Mouse (Mus musculus): ENCODE data around the gene 1110059E24Rik. TPM values are rescaled to one million over a fixed set of nuclear protein-coding genes. Genes with fewer than 3 reads are reported as not detected.

Gene 1110059E24Rik
- polyA plus RNA-seq, 1 experiment = 12.0 TPM

DNA sequence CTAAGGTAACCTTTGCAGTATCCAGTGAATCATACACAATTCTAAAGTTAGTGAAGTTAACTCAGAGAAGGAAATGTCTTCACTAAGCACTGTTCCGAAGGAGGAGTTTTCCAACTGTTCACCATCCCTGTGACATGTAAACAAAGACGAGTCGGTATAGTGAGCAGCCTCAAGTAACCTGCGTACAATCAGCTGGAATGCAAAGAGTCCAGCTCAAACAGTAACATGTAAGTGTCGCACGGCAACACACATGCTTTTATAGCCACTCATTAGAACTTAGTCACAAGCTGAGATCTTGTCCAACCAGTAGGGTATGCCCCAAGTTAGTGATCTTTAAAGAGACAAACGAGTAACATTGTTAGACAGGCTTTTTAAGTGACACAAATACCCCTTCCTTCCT lies 15.1 kb downstream of the 1110059E24Rik start:
- no peaks in the 10 kb centered on the region for H3K27me3 ChIP-seq (ENCODE audit: control insufficient read depth, insufficient read depth, insufficient read length)
- H3K4me2 ChIP-seq (ENCODE audit: low read depth) = no peak overlapping the region
- H3K4me3 ChIP-seq = no peak overlapping the region
- no peak overlapping the region for H3ac ChIP-seq (ENCODE audit: control insufficient read depth, insufficient read length)
- H3K79me2 ChIP-seq (ENCODE audit: control insufficient read depth, insufficient read depth) = peaks cover 55% of the 10 kb centered on the region
- H3K36me3 ChIP-seq (ENCODE audit: control insufficient read depth, insufficient read depth) = peaks cover 3% of the 10 kb centered on the region
- no peak for TF ChIP-seq REST (IDR thresholded peaks at IDR 0.05; ENCODE audit: insufficient read depth, insufficient read length)
- TF ChIP-seq POLR2A (IDR thresholded peaks at IDR 0.05; ENCODE audit: insufficient read length, low read depth) = no peak
- no peak for TF ChIP-seq SRF (IDR thresholded peaks at IDR 0.05; ENCODE audit: control insufficient read depth, insufficient read length, low read depth)
- TF ChIP-seq POLR2AphosphoS2 (IDR thresholded peaks at IDR 0.05; ENCODE audit: insufficient read length, low read depth) = no peak
- no peak for TF ChIP-seq MAX (IDR thresholded peaks at IDR 0.05; ENCODE audit: low read depth)
- no peak for TF ChIP-seq TCF3 (IDR thresholded peaks at IDR 0.05; ENCODE audit: insufficient read length, low read depth)

DNA sequence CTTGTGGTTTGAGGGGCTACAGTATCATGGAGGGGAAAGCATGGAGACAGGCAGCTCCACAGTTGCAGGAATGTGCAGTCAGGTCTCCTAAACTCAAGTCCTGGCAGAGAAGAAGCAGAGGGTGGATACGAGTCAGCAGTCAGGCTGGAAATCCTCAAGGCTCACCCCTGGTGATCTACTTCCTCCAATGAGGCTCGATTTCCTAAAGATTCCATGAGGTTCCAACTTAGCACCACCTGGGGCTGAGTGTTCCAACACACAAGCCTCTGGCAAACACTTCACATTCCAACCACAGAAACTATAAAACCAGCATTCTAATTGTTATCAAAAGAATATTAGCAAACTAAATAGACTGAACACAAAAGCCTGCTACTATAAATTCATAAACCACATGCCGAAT lies 15.9 kb downstream of the 1110059E24Rik start:
- Histone ChIP-seq H3K4me3 (no peak overlapping the region), H3K27me3 (ENCODE audit: control insufficient read depth, insufficient read depth, insufficient read length) (no peaks in the 10 kb centered on the region), H3K4me2 (ENCODE audit: low read depth) (no peak overlapping the region), H3K36me3 (ENCODE audit: control insufficient read depth, insufficient read depth) (peaks cover 3% of the 10 kb centered on the region), H3K79me2 (ENCODE audit: control insufficient read depth, insufficient read depth) (peaks cover 49% of the 10 kb centered on the region), H3ac (ENCODE audit: control insufficient read depth, insufficient read length) (no peak overlapping the region)
- TF ChIP-seq TCF3 (IDR thresholded peaks at IDR 0.05; ENCODE audit: insufficient read length, low read depth) (no peak), E2F4 (IDR thresholded peaks at IDR 0.05; ENCODE audit: insufficient read depth) (no peak), POLR2AphosphoS2 (IDR thresholded peaks at IDR 0.05; ENCODE audit: insufficient read length, low read depth) (no peak), USF1 (IDR thresholded peaks at IDR 0.05; ENCODE audit: low read depth) (no peak), MAX (IDR thresholded peaks at IDR 0.05; ENCODE audit: low read depth) (no peak), CEBPB (IDR thresholded peaks at IDR 0.05; ENCODE audit: insufficient read depth, poor library complexity, severe bottlenecking) (no peak), REST (IDR thresholded peaks at IDR 0.05; ENCODE audit: insufficient read depth, insufficient read length) (no peak), MYOD1 (IDR thresholded peaks at IDR 0.05; ENCODE audit: control insufficient read depth in 1 of 3, insufficient read length in 2 of 3, low read depth in 2 of 3) (no peak), SRF (IDR thresholded peaks at IDR 0.05; ENCODE audit: control insufficient read depth, insufficient read length, low read depth) (no peak), MYOG (IDR thresholded peaks at IDR 0.05; ENCODE audit: control insufficient read depth in 1 of 3, insufficient read depth in 1 of 3, insufficient read length in 2 of 3, low read depth in 2 of 3) (no peak), TCF12 (IDR thresholded peaks at IDR 0.05; ENCODE audit: insufficient read depth, poor library complexity, severe bottlenecking) (no peak), POLR2A (IDR thresholded peaks at IDR 0.05; ENCODE audit: insufficient read length, low read depth) (no peak)

DNA sequence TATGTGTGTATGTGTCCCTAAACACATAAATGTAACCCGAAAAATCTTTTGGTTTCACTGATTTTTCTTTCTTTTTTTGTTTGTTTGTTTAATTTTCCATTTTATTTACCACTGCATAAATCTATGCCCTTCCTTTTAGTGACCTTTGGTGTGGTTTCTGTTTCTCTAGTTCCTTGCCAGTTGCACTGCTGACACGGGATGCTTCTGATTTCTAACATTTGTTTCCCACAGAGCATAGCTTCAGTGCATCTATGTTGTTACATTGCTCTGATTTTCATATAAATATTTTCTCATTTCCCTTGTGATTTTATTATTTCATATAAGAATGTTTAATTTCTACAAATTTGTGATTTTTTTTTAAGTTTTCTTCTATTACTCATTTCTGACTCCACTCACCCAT lies 17.4 kb downstream of the 1110059E24Rik start:
- Histone ChIP-seq H3K27me3 (ENCODE audit: control insufficient read depth, insufficient read depth, insufficient read length) (no peaks in the 10 kb centered on the region), H3K4me3 (no peak overlapping the region), H3K79me2 (ENCODE audit: control insufficient read depth, insufficient read depth) (peaks cover 39% of the 10 kb centered on the region), H3ac (ENCODE audit: control insufficient read depth, insufficient read length) (no peak overlapping the region), H3K36me3 (ENCODE audit: control insufficient read depth, insufficient read depth) (no peaks in the 10 kb centered on the region), H3K4me2 (ENCODE audit: low read depth) (no peak overlapping the region)
- TF ChIP-seq CEBPB (IDR thresholded peaks at IDR 0.05; ENCODE audit: insufficient read depth, poor library complexity, severe bottlenecking) (no peak), POLR2A (IDR thresholded peaks at IDR 0.05; ENCODE audit: insufficient read length, low read depth) (no peak), USF1 (IDR thresholded peaks at IDR 0.05; ENCODE audit: low read depth) (no peak), TCF3 (IDR thresholded peaks at IDR 0.05; ENCODE audit: insufficient read length, low read depth) (no peak), POLR2AphosphoS2 (IDR thresholded peaks at IDR 0.05; ENCODE audit: insufficient read length, low read depth) (no peak), SRF (IDR thresholded peaks at IDR 0.05; ENCODE audit: control insufficient read depth, insufficient read length, low read depth) (no peak), TCF12 (IDR thresholded peaks at IDR 0.05; ENCODE audit: insufficient read depth, poor library complexity, severe bottlenecking) (no peak), E2F4 (IDR thresholded peaks at IDR 0.05; ENCODE audit: insufficient read depth) (no peak), MYOD1 (IDR thresholded peaks at IDR 0.05; ENCODE audit: control insufficient read depth in 1 of 3, insufficient read length in 2 of 3, low read depth in 2 of 3) (no peak), MAX (IDR thresholded peaks at IDR 0.05; ENCODE audit: low read depth) (no peak), MYOG (IDR thresholded peaks at IDR 0.05; ENCODE audit: control insufficient read depth in 1 of 3, insufficient read depth in 1 of 3, insufficient read length in 2 of 3, low read depth in 2 of 3) (no peak), REST (IDR thresholded peaks at IDR 0.05; ENCODE audit: insufficient read depth, insufficient read length) (no peak)

DNA sequence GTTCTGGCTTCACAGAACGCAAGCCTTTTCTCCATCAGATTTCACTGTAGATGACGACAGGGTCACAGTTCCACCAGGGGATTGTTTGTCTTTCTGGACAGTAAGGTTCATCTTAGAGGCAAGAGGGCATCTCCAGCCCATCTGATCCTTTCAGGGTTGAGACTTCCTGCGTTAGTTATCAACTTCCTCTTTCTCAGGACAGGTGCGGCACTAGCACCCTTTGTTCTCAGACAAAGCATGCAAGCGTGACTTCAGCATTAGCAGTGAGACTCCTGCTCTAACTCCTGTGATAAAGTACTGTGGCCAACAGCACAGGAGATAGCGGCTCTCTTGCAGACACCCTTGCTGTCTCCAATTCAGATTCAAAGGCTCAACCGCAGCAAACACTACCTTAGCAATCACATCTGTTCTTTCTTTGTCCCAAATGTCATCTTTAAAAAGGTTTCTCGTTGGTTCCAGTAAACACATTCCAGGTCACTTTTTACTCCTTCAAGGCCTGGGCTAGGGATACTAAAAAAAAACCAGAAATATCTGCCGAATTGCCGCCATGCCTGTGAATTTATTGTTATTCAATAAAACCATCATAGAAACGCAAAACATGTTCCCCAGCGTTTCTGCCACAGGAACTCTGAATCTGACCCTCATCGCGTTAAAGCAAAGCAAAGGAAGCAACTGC lies 22.0 kb downstream of the 1110059E24Rik start:
- no peak overlapping the region for H3K4me3 ChIP-seq
- H3K36me3 ChIP-seq (ENCODE audit: control insufficient read depth, insufficient read depth) = no peaks in the 10 kb centered on the region
- no peaks in the 10 kb centered on the region for H3K27me3 ChIP-seq (ENCODE audit: control insufficient read depth, insufficient read depth, insufficient read length)
- H3K4me2 ChIP-seq (ENCODE audit: low read depth) = no peak overlapping the region
- TF ChIP-seq MYOG (IDR thresholded peaks at IDR 0.05; ENCODE audit: control insufficient read depth in 1 of 3, insufficient read depth in 1 of 3, insufficient read length in 2 of 3, low read depth in 2 of 3) (no peak), POLR2A (IDR thresholded peaks at IDR 0.05; ENCODE audit: insufficient read length, low read depth) (no peak)
- no peak overlapping the region for H3ac ChIP-seq (ENCODE audit: control insufficient read depth, insufficient read length)
- peaks cover 15% of the 10 kb centered on the region for H3K79me2 ChIP-seq (ENCODE audit: control insufficient read depth, insufficient read depth)

DNA sequence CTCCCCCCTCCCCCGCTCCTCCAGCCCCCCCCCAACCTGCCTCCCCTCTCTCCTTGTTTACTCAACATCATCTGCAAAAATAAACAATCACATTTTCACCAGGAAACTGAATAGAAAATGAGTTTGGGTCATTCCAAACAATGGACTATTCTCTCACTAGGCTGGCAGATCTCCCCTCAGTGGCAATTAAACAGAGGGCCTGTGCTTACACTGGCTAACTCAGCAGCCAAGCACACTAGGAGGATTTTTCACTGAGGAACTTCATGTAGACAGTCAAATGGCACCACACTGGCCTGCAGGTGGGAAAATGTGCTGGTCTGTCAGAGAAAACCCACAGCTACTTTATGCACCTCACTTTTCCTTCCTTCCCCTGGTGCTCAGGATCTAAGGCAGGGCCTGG lies 23.3 kb downstream of the 1110059E24Rik start:
- no peaks in the 10 kb centered on the region for H3K27me3 ChIP-seq (ENCODE audit: control insufficient read depth, insufficient read depth, insufficient read length)
- TF ChIP-seq MAX (IDR thresholded peaks at IDR 0.05; ENCODE audit: low read depth) = no peak
- TF ChIP-seq MYOG (IDR thresholded peaks at IDR 0.05; ENCODE audit: control insufficient read depth in 1 of 3, insufficient read depth in 1 of 3, insufficient read length in 2 of 3, low read depth in 2 of 3) = no peak
- no peak for TF ChIP-seq TCF12 (IDR thresholded peaks at IDR 0.05; ENCODE audit: insufficient read depth, poor library complexity, severe bottlenecking)
- no peak for TF ChIP-seq POLR2AphosphoS2 (IDR thresholded peaks at IDR 0.05; ENCODE audit: insufficient read length, low read depth)
- TF ChIP-seq MYOD1 (IDR thresholded peaks at IDR 0.05; ENCODE audit: control insufficient read depth in 1 of 3, insufficient read length in 2 of 3, low read depth in 2 of 3) = no peak
- no peak for TF ChIP-seq POLR2A (IDR thresholded peaks at IDR 0.05; ENCODE audit: insufficient read length, low read depth)
- no peak for TF ChIP-seq USF1 (IDR thresholded peaks at IDR 0.05; ENCODE audit: low read depth)
- no peak for TF ChIP-seq REST (IDR thresholded peaks at IDR 0.05; ENCODE audit: insufficient read depth, insufficient read length)
- no peak for TF ChIP-seq E2F4 (IDR thresholded peaks at IDR 0.05; ENCODE audit: insufficient read depth)
- TF ChIP-seq TCF3 (IDR thresholded peaks at IDR 0.05; ENCODE audit: insufficient read length, low read depth) = no peak
- TF ChIP-seq SRF (IDR thresholded peaks at IDR 0.05; ENCODE audit: control insufficient read depth, insufficient read length, low read depth) = no peak
- TF ChIP-seq CEBPB (IDR thresholded peaks at IDR 0.05; ENCODE audit: insufficient read depth, poor library complexity, severe bottlenecking) = no peak
- no peak overlapping the region for H3K4me3 ChIP-seq
- no peak overlapping the region for H3K4me2 ChIP-seq (ENCODE audit: low read depth)
- H3ac ChIP-seq (ENCODE audit: control insufficient read depth, insufficient read length) = no peak overlapping the region
- H3K79me2 ChIP-seq (ENCODE audit: control insufficient read depth, insufficient read depth) = peaks cover 11% of the 10 kb centered on the region
- H3K36me3 ChIP-seq (ENCODE audit: control insufficient read depth, insufficient read depth) = no peaks in the 10 kb centered on the region

Measured in myocyte (in vitro differentiated cells).